ENCODE assay signal across 9 mouse cellular contexts in genomic region chr2:168614170-168614872, GRCm38 (mm10). TPM values are rescaled to one million over a fixed set of nuclear protein-coding genes. Genes with fewer than 3 reads are reported as not detected.
A peak's percentile ranks its signal among the peaks of the same experiment; 100 is the strongest.
DNase-seq lines count a peak whose midpoint lies in the region; ATAC-seq and TF ChIP-seq lines count a peak whose summit lies in the region.
"Had no signal": no experiment of that assay in that cellular context is flagged by ENCODE, and none has a peak within 500 bp of the region (broad histone marks: within the 10 kb centered on the region; RNA-seq: fewer than 3 reads in every experiment).

No protein-coding gene starts in this region.

- H3K9me3 ChIP-seq in intestine, embryonic 15.5 days, result no peaks in the 10 kb centered on the region
- no peaks in the 10 kb centered on the region for H3K9me3 ChIP-seq in intestine, postnatal 0 days (ENCODE audit: control insufficient read depth)
- H3K9me3 ChIP-seq: embryonic facial prominence, embryonic 12.5 days had no signal

- peak; percentile 54 for ATAC-seq in intestine, embryonic 15.5 days
- no peak for ATAC-seq in intestine, postnatal 0 days

- no peak for DNase-seq in testis, postnatal 10 days (ENCODE audit: low spot score)
- peak; percentile 69 to 75 for DNase-seq in heart, postnatal 10 days
- no peak for DNase-seq in spleen, adult 18-20 months
- DNase-seq in thymus, postnatal 36 days, result no peak

- H3K9ac ChIP-seq in intestine, embryonic 15.5 days, result no peak overlapping the region
- no peak overlapping the region for H3K9ac ChIP-seq in intestine, postnatal 0 days (ENCODE audit: low read depth, low read length)
- H3K9ac ChIP-seq: embryonic facial prominence, embryonic 12.5 days had no signal

- intact Hi-C loops in heart, postnatal 10 days (cut with DNase I), result no loop called here

- no peaks in the 10 kb centered on the region for H3K36me3 ChIP-seq in intestine, embryonic 15.5 days
- H3K36me3 ChIP-seq in intestine, postnatal 0 days (ENCODE audit: control insufficient read depth, insufficient read depth), result no peaks in the 10 kb centered on the region
- H3K36me3 ChIP-seq in testis, adult 2 months (ENCODE audit: control insufficient read depth, insufficient read depth, low read length), result no peaks in the 10 kb centered on the region
- H3K36me3 ChIP-seq: embryonic facial prominence, embryonic 12.5 days had no signal

- no peak overlapping the region for H3K4me3 ChIP-seq in intestine, embryonic 15.5 days (replicated peaks)
- no peak overlapping the region for H3K4me3 ChIP-seq in intestine, postnatal 0 days (ENCODE audit: low read depth, low read length)
- peak overlapping the region; percentile 43 for H3K4me3 ChIP-seq in testis, adult 2 months (ENCODE audit: control insufficient read depth, low read depth, low read length)
- H3K4me3 ChIP-seq: embryonic facial prominence, embryonic 12.5 days; left cerebral cortex, adult 2 months had no signal

- no peak overlapping the region for H3K4me2 ChIP-seq in intestine, embryonic 15.5 days (replicated peaks)
- no peak overlapping the region for H3K4me2 ChIP-seq in intestine, postnatal 0 days (replicated peaks; ENCODE audit: low read depth)
- H3K4me2 ChIP-seq: embryonic facial prominence, embryonic 12.5 days had no signal

- TF ChIP-seq POLR2A in testis, adult 2 months (IDR thresholded peaks at IDR 0.05; ENCODE audit: control insufficient read depth, low read depth, low read length), result no peak

- H3K27me3 ChIP-seq in intestine, embryonic 15.5 days (replicated peaks), result no peaks in the 10 kb centered on the region
- H3K27me3 ChIP-seq in intestine, postnatal 0 days (replicated peaks; ENCODE audit: control insufficient read depth, insufficient read depth, low read length), result no peaks in the 10 kb centered on the region
- H3K27me3 ChIP-seq in testis, adult 2 months (ENCODE audit: control insufficient read depth, insufficient read depth, low read length), result no peaks in the 10 kb centered on the region
- H3K27me3 ChIP-seq: embryonic facial prominence, embryonic 12.5 days had no signal

- WGBS in intestine, embryonic 15.5 days, result 67% methylated on average over 18 of the region's 18 CpGs
- WGBS in intestine, postnatal 0 days, result 73% methylated on average over 18 of the region's 18 CpGs

- H3K4me1 ChIP-seq in intestine, embryonic 15.5 days (replicated peaks), result peaks cover 22% of the 10 kb centered on the region
- 0 out of 2 replicates have a peak, but pooled peaks cover 6% of the 10 kb centered on the region for H3K4me1 ChIP-seq in intestine, postnatal 0 days (replicated peaks; ENCODE audit: control insufficient read depth, insufficient read depth, low read length)
- H3K4me1 ChIP-seq in testis, adult 2 months (ENCODE audit: control insufficient read depth, insufficient read depth, low read length), result peaks cover 13% of the 10 kb centered on the region

- H3K27ac ChIP-seq in intestine, embryonic 15.5 days, result no peak overlapping the region
- H3K27ac ChIP-seq in intestine, postnatal 0 days (ENCODE audit: low read depth, low read length), result no peak overlapping the region
- H3K27ac ChIP-seq in testis, adult 2 months (ENCODE audit: control insufficient read depth, insufficient read depth, low read depth, low read length), result no peak overlapping the region
- H3K27ac ChIP-seq: embryonic facial prominence, embryonic 12.5 days; left cerebral cortex, adult 2 months had no signal

- TF ChIP-seq CTCF in intestine, postnatal 0 days (IDR thresholded peaks at IDR 0.05; ENCODE audit: low read depth), result no peak
- no peak for TF ChIP-seq CTCF in testis, adult 2 months (IDR thresholded peaks at IDR 0.05; ENCODE audit: control insufficient read depth, insufficient read depth, insufficient replicate concordance, low read depth, low read length)

RNA-seq across cellular contexts. Expression of gene Nfatc2, which starts 12.9 kb away (rescaled TPM):
- polyA plus RNA-seq in intestine, embryonic 15.5 days (2015; fragmentation: Nextera tagmentation; extraction: Ambion mirVana), result 1.8 and 2.4 TPM in 2 replicates
- polyA plus RNA-seq in intestine, postnatal 0 days (2015; fragmentation: Nextera tagmentation; extraction: Ambion mirVana), result 1.5 and 1.9 TPM in 2 replicates
- polyA plus RNA-seq in testis, adult 2 months (2012; rRNA removed), result 2.1 and 2.2 TPM in 2 replicates
- 10 to 100 TPM; 16.3 to 21.3 TPM for total RNA-seq in heart, postnatal 10 days (2021)

Comparison
In these comparisons a context has a peak if more than half of its experiments do, and no peak if none do; other contexts are left out.
1. DNase-seq: peak in heart, postnatal 10 days (2 of 2); none in testis, postnatal 10 days (single experiment), spleen, adult 18-20 months (0 of 2) and thymus, postnatal 36 days (0 of 2).